Mouse (Mus musculus): ENCODE data around the gene Csf2ra. TPM values are rescaled to one million over a fixed set of nuclear protein-coding genes. Genes with fewer than 3 reads are reported as not detected.
"Not testable (repeated sequence)": the region's sequence is repeated elsewhere in the genome, so short reads cannot be mapped to it uniquely, and the experiment has no call there.

Gene Csf2ra
- 10 to 100 TPM; 31.7 to 33.9 TPM for total RNA-seq (2021)

DNA sequence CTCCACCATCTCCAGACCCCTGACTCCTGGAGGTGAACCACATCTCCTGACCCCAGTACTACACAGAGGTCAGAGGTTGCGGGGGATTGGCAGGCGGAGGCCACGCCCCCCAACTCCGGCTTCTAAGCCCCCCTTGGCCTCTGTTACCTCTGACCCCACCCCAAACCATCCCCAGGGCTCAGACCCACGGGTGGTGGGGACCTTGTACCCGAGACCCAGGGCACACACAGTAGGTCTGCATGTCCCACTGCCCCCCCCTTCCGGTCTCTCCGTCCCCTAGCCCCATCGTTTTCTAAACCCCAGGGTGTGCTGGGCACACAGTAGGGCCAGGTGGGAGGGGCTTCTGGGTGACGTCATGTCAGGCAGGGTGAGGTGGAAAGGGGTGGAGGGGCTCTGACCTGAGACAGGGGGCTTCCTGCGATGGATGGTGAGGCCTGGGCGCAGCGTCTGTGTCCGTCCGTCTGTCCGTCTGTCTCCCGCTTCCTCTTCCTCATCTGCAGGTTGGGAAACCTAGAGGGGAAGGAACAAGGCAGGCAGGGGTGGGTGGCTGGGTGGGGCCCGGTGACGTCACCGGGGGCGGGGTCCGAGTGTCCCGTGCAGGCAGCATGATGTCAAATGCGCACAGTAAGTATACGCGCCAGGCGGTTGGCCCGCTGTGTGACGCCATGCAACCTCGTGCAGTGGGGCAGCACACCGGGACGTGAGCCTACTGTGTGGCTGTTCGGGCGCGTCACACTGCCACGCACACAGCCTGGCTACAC is at the start of gene Csf2ra:
Gene Csf2ra, minus strand, starts transcription at position 489 of the 761 bp plus-strand sequence.
- intact Hi-C loops (cut with DNase I): loop anchor here (10.0 kb wide), 1 partner anchor 343 kb away; the partner anchor contains the start of gene Grk5
- peak; percentile 8 to 10 for DNase-seq (ENCODE audit: low spot score in 2 of 2)

DNA sequence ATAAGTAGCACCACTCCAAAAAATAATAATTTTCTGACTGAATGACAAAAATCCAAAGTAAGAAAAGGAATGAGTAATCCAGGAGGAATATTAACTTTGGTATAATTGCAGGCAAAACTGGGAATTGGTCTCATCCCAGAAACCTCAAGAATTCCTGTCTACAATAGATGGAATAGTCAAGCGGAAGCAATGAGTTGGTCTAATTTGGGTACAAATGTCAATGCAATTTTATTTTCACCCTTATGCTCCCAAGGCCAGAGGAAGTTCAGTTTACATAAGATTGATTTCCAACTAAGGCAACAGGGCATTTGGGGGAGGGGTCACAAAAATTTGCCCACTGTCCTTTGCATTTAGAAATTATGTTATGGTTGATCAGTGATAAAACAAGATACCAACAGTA is 47.2 kb upstream of the Csf2ra start:
- DNase-seq (ENCODE audit: low spot score in 2 of 2): no peak
- intact Hi-C loops (cut with DNase I): no loop called here

DNA sequence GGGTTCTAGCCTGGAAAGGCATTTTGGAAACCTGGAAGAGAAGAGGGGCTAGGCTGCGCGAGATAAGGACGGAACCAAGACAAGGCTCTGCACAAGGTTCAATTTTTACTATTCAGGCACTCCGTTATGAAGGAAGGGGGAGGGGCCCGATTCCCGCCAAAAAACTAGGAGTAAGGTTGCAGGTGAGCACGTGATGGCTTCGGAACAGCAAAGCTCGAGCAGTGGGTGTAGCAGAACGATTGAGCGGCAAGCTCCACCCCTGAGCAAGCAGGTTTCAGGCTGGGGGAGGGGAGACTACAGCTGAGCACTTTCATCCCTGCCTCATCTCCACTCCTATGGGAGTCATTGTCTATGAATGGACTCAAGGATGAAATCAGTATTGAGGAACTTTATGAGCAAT is 40.9 kb upstream of the Csf2ra start:
- DNase-seq (ENCODE audit: low spot score in 2 of 2); intact Hi-C loops (cut with DNase I): not testable (repeated sequence)

DNA sequence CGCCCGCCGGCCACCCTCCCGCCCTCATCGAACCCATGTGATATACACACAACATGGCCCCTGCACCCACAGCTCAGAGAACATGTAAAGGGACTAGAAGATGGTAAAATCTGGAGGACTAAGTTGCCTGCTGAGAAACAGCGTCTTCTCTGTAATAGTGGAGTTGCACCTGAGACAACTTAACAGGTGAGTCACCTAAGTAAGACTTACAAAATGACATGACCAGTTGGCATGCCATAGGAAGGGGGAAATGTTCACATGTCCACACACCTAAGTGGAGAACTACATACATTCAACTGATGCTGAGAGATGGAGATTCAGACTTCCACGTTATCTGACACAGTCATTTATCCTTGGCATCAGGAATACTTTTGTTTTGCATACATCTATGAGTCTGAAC is 38.9 kb upstream of the Csf2ra start:
- DNase-seq (ENCODE audit: low spot score in 2 of 2): no peak
- intact Hi-C loops (cut with DNase I): no loop called here

GRCm38 (mm10) chr19:61266651-61267050 is 38.4 kb upstream of the Csf2ra start:
- intact Hi-C loops (cut with DNase I): no loop called here
- DNase-seq (ENCODE audit: low spot score in 2 of 2): peak; percentile 9 to 17

GRCm38 (mm10) chr19:61266246-61266615 is 38.0 kb upstream of the Csf2ra start:
- peak; percentile 9 to 17 for DNase-seq (ENCODE audit: low spot score in 2 of 2)

GRCm38 (mm10) chr19:61265349-61266245 is 37.4 kb upstream of the Csf2ra start:
- DNase-seq (ENCODE audit: low spot score in 2 of 2): peak; percentile 64 to 68
- intact Hi-C loops (cut with DNase I): loop anchor here (1.0 kb wide), 1 partner anchor 66 kb away; no protein-coding TSS in a partner anchor

More at GRCm38 (mm10) chr19:61266246-61266615, 38.0 kb upstream of the Csf2ra start:
- intact Hi-C loops (cut with DNase I): no loop called here

DNA sequence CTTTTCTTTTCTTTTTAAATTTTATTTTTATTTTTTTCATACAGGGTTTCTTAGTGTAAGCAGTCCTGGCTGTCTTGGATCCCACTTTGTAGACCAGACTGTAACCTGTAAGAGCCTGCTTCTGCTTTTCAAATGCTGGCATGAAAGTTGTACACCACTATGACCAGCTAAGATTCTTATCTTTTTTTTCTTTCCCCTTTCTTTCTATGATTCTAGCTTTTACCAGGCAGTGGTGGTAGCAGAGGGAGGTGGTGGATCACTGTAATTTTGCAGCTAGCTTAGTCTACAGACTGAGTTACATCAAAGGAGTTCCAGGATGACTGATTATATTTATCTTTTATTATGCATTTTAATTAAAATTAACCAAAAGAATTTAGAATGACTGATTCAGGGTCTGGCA is 36.7 kb upstream of the Csf2ra start:
- no peak for DNase-seq (ENCODE audit: low spot score in 2 of 2)
- intact Hi-C loops (cut with DNase I): loop anchor here (1.0 kb wide), 1 partner anchor 66 kb away; no protein-coding TSS in a partner anchor

- DNase-seq (ENCODE audit: low spot score in 2 of 2): no peak
- intact Hi-C loops (cut with DNase I): no loop called here
These were observed 36.0 kb upstream of the Csf2ra start for GRCm38 (mm10) chr19:61264227-61264626.

DNA sequence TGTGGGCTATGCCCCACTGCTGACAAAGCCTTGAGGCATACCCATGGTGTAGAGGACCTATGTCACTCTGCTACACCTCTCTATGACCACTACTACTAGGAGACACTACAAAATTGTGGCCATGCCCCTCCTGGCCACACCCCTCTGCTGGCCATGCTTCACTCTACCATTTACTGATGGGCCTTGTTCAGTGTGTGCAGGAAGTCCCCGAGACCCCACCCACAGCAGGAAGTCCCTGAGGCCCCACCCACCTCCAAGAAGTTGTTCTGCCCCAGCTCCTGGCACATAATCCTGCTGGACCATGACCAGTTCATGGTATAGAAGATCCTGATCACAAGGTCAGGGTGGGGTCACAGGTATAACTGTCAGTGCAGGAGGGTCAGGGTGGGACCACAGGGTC is 33.0 kb upstream of the Csf2ra start:
- intact Hi-C loops (cut with DNase I): no loop called here
- DNase-seq (ENCODE audit: low spot score in 2 of 2): no peak

DNA sequence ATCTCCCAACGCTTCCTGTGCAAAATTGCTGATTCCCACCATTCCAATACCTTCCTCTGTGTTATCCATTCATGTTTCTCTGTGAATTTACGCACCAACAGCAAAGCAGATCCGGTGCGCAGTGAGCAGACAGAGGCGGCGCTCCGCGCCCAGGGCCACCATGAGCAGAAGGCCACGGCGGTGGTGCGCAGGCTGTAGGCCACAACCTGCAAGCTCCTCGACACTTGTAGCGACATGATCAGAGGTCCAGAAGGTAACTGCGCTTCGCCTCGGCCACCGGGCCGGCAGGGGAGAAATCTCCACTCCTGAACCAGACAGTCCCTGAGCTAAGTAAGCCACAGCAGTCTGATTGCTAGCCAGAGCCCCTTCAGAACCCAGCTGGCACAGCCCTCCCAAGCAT is 29.5 kb upstream of the Csf2ra start:
- no peak for DNase-seq (ENCODE audit: low spot score in 2 of 2)
- intact Hi-C loops (cut with DNase I): no loop called here

DNA sequence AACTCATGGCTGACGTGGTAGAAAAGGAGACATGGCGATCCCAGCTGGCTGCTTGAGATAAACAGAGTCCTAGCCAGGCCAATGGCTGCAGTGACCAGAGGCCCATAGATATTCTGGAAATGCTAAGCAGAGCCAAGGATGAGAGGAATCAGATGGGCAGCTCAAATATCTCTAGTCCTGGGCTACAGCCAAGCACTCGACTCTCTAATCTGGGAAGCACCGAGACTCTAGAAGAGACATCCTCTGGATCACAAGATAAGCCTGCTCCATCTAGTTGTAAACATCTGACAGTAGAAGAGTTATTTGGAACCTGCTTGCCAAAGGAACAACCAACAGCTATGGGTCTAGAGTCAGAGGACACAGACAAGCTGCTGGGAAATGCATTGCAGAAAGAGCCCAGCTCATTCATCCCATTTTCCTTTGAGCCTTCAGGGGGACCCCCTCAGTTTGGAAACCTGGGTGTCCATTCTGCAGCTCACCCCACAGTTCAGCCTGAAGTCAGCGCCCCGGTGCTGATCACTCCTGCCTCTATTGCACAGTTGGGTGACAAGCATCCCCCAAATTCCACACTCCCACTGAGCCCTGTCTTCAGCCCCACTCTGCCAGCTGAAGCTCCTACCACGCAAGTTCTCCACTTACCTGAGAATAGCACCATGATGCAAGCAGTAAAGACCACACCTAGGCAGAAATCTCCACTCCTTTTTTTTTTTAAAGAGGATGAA is 28.1 kb upstream of the Csf2ra start:
- no peak for DNase-seq (ENCODE audit: low spot score in 2 of 2)
- intact Hi-C loops (cut with DNase I): no loop called here

GRCm38 (mm10) chr19:61247334-61247733 is 19.1 kb upstream of the Csf2ra start:
- DNase-seq (ENCODE audit: low spot score in 2 of 2); intact Hi-C loops (cut with DNase I): not testable (repeated sequence)

DNA sequence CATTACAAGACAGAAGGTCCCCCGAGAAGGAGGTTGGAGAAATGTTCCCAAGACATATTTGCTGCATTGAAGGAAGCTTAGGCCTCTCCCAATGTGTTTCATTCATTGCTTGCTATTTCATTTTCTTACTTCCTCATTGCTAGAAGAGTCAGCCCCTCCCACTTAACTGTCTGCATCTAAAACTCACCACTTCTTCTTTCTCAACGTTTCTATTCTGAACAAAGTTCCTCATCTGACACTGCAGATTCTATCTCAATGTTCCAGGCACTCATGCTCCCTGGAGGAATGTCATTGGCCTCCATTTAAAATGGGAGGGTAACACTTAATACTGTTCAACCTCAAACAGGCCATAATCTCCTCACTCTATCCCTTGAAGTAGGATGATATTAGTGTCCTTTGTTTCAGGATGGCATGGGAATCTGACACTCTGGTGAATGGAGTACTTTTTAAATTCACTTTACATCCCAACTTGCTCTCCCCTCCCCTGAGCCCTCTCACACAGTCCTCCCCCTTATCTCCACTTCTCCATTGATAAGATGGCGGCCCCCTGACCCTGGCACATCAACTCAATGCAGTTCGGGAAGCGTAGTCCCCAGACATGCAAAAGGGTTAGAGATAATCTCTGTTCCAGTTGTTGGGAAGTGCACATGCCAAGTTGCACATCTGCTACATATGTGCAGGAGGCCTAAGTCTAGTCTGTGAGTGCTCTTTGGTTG is 16.6 kb upstream of the Csf2ra start:
- intact Hi-C loops (cut with DNase I): no loop called here
- peak in 1 of 2 experiments; percentile 2 for DNase-seq (ENCODE audit: low spot score in 2 of 2)

- DNase-seq (ENCODE audit: low spot score in 2 of 2): no peak
- intact Hi-C loops (cut with DNase I): no loop called here
These were observed 9.7 kb upstream of the Csf2ra start for GRCm38 (mm10) chr19:61237967-61238366.

DNA sequence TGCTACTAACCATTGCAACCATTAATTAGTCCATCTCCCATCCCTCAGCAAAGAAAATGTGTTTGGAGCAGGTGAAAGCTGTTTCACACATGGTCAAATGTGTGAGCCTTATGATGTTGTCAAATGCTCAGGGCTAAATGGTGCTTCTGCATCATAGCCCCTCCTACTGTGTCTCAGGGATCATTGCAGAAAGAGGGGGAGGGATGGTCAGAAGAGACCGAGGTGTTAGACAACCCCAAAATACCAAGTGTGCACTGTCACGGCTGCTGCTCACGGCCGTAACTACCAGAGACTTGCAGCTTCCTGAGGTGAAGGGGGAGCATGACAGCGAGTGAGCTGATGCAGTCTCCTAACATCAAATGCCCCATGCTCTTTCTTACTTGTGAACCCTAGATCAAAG is 6.3 kb upstream of the Csf2ra start:
- intact Hi-C loops (cut with DNase I): no loop called here
- DNase-seq (ENCODE audit: low spot score in 2 of 2): no peak

- DNase-seq (ENCODE audit: low spot score in 2 of 2): peak; percentile 88 to 93
- intact Hi-C loops (cut with DNase I): loop anchor here (10.0 kb wide), 1 partner anchor 342 kb away; the partner anchor contains the start of gene Grk5
These were observed 1.0 kb downstream of the Csf2ra start for GRCm38 (mm10) chr19:61226928-61227854.

GRCm38 (mm10) chr19:61226401-61226927 is 1.8 kb downstream of the Csf2ra start:
- intact Hi-C loops (cut with DNase I): loop anchor here (10.0 kb wide), 1 partner anchor 342 kb away; the partner anchor contains the start of gene Grk5
- DNase-seq (ENCODE audit: low spot score in 2 of 2): peak; percentile 82 to 85

Data from left cerebral cortex, postnatal 25 days (tissue).